Mouse (Mus musculus) ovary, adult 2 months (tissue): Measurements from ENCODE around the gene Nabp1. TPM values are rescaled to one million over a fixed set of nuclear protein-coding genes. Genes with fewer than 3 reads are reported as not detected.

Experiments
- polyA plus RNA-seq: library from polyadenylated mRNA; depleted of rRNA; stranded (reverse); fragments of >200 nt; gene quantifications from 2 replicates; pipeline ENCODE4 v1.2.3, GENCODE M21; 2012; rRNA removed

Nabp1 gene
- polyA plus RNA-seq: 4.9 and 7.7 TPM in 2 replicates

DNA sequence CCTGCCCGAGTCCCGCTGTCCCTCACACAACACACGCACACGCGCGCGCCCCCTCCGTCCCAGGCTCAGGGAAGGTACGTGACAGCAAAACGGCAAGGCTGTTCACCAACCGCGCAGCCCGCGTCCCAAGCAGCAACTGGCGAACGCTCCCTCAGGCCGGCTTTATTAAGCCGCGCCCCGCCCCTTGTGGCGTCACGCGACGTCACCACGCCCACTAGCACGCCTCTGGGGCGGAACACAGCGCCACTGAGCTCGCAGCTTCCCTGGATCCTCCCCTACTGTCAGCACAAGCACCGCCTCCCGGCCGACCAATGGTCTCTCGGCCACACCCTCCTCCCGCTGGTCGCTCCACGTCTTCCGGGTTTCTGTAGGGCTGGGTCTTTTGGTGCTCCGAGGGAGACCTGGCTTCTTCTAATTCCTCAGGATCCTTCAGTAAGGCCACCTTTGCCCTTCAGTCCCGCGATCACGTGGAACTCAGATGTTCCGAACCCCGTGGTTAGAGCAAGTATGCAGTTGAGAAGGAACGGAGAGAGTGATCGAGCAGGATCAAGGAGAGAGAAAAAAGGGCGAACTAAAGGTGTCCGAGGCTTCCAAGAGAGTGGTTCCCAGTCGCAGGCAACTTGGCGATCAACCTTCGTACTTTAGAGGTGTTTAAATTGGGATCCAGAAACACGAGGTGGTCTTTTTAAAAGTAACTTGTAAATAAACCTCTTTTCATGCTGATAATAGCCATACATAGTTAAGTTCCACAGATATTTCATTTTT, at the start of gene Nabp1:
TSS of gene Nabp1 (minus strand) at position 164 of the 765 bp plus-strand sequence.

Other genes starting within 250 kb of the Nabp1 start
- 38.3 and 39.6 TPM in 2 replicates for gene Cavin2, start 189.3 kb downstream of the Nabp1 start, polyA plus RNA-seq